Mouse (Mus musculus) urinary bladder, postnatal 25 days (tissue): ENCODE measurements around the gene Nhsl2.

Experiments used
- DNase-seq: peaks from one replicate; pipeline ENCODE4 v3.0.0; 2022; ENCODE audit warnings: low spot score

Nhsl2 gene

GRCm38 (mm10) chrX:102051225-102051624 lies 202.0 kb downstream of the Nhsl2 start:
- DNase-seq = no peak

- DNase-seq = no peak
Measured at GRCm38 (mm10) chrX:102053371-102053770, 204.2 kb downstream of the Nhsl2 start.

- DNase-seq = no peak
Measured at GRCm38 (mm10) chrX:102054009-102054408, 204.8 kb downstream of the Nhsl2 start.

GRCm38 (mm10) chrX:102059437-102059836 lies 210.3 kb downstream of the Nhsl2 start:
- no peak for DNase-seq

GRCm38 (mm10) chrX:102060243-102060642 lies 211.1 kb downstream of the Nhsl2 start:
- DNase-seq = no peak

GRCm38 (mm10) chrX:102060891-102061290 lies 211.7 kb downstream of the Nhsl2 start:
- DNase-seq = no peak

GRCm38 (mm10) chrX:102064062-102064461 lies 214.9 kb downstream of the Nhsl2 start:
- DNase-seq = no peak

- no peak for DNase-seq
Measured at GRCm38 (mm10) chrX:102065213-102065775, 216.1 kb downstream of the Nhsl2 start.

GRCm38 (mm10) chrX:102066134-102066533 lies 216.9 kb downstream of the Nhsl2 start:
- peak; percentile 59 for DNase-seq

- no peak for DNase-seq
Measured at GRCm38 (mm10) chrX:102067118-102067517, 217.9 kb downstream of the Nhsl2 start.

- no peak for DNase-seq
Measured at GRCm38 (mm10) chrX:102068811-102069540, 219.8 kb downstream of the Nhsl2 start.

- peak; percentile 22 for DNase-seq
Measured at GRCm38 (mm10) chrX:102070591-102071471, 221.6 kb downstream of the Nhsl2 start, which contains the start of gene Rtl5. Gene Rtl5, minus strand, starts transcription at chrX:102071304.

- no peak for DNase-seq
Measured at GRCm38 (mm10) chrX:102071517-102071916, 222.3 kb downstream of the Nhsl2 start.

GRCm38 (mm10) chrX:102073605-102074325 lies 224.6 kb downstream of the Nhsl2 start:
- DNase-seq = no peak

GRCm38 (mm10) chrX:102074435-102074834 lies 225.2 kb downstream of the Nhsl2 start:
- no peak for DNase-seq

GRCm38 (mm10) chrX:102075158-102075557 lies 226.0 kb downstream of the Nhsl2 start:
- DNase-seq = no peak

- DNase-seq = no peak
Measured at GRCm38 (mm10) chrX:102076886-102077765, 227.9 kb downstream of the Nhsl2 start.

GRCm38 (mm10) chrX:102081076-102081475 lies 231.9 kb downstream of the Nhsl2 start:
- DNase-seq = no peak

- no peak for DNase-seq
Measured at GRCm38 (mm10) chrX:102081573-102082279, 232.5 kb downstream of the Nhsl2 start.

- DNase-seq = no peak
Measured at GRCm38 (mm10) chrX:102082340-102082739, 233.2 kb downstream of the Nhsl2 start.
